Mouse (Mus musculus): ENCODE results near the gene Odf3l2. TPM values are rescaled to one million over a fixed set of nuclear protein-coding genes. Genes with fewer than 3 reads are reported as not detected.

Odf3l2 gene
- polyA plus RNA-seq, 2 experiments from 2014 or later: not detected

Other genes with a start within 250 kb of the Odf3l2 start
- not detected for gene Vmn2r83, start 177.0 kb downstream of the Odf3l2 start, polyA plus RNA-seq (2017; shearing (Covaris generic))
- 1 to 10 TPM; 2.7 to 4.7 TPM for gene Plpp2, start 111.9 kb downstream of the Odf3l2 start, polyA plus RNA-seq (2017; shearing (Covaris generic))
- gene Mier2, start 90.5 kb downstream of the Odf3l2 start, polyA plus RNA-seq (2017; shearing (Covaris generic)): 10 to 100 TPM; 12.0 to 15.0 TPM
- not detected for gene Theg, start 58.4 kb downstream of the Odf3l2 start, polyA plus RNA-seq (2017; shearing (Covaris generic))
- gene C2cd4c, start 31.7 kb downstream of the Odf3l2 start, polyA plus RNA-seq (2017; shearing (Covaris generic)): not detected
- gene Shc2, start 7.8 kb downstream of the Odf3l2 start, polyA plus RNA-seq (2017; shearing (Covaris generic)): not detected
- under 1 TPM in 1 of 2 experiments, not detected in 1; 0.60 TPM for gene Madcam1, start 18.8 kb upstream of the Odf3l2 start, polyA plus RNA-seq (2017; shearing (Covaris generic))
- gene Tpgs1, start 23.6 kb upstream of the Odf3l2 start, polyA plus RNA-seq (2017; shearing (Covaris generic)): 10 to 100 TPM; 22.5 to 32.9 TPM
- gene Cdc34, start 36.5 kb upstream of the Odf3l2 start, polyA plus RNA-seq (2017; shearing (Covaris generic)): 10 to 100 TPM; 17.4 to 27.5 TPM
- gene Gzmm, start 43.3 kb upstream of the Odf3l2 start, polyA plus RNA-seq (2017; shearing (Covaris generic)): under 1 TPM; 0.52 to 0.62 TPM
- 100 to 1,000 TPM; 135 to 157 TPM for gene Bsg, start 58.8 kb upstream of the Odf3l2 start, polyA plus RNA-seq (2017; shearing (Covaris generic))
- gene Hcn2, start 70.9 kb upstream of the Odf3l2 start, polyA plus RNA-seq (2017; shearing (Covaris generic)): not detected
- gene Polrmt, start 100.8 kb upstream of the Odf3l2 start, polyA plus RNA-seq (2017; shearing (Covaris generic)): 10 to 100 TPM; 13.6 to 21.4 TPM
- gene Fgf22, start 109.3 kb upstream of the Odf3l2 start, polyA plus RNA-seq (2017; shearing (Covaris generic)): not detected
- gene Rnf126, start 121.2 kb upstream of the Odf3l2 start, polyA plus RNA-seq (2017; shearing (Covaris generic)): 1 to 10 TPM; 3.9 to 4.4 TPM
- gene Fstl3, start 131.5 kb upstream of the Odf3l2 start, polyA plus RNA-seq (2017; shearing (Covaris generic)): under 1 TPM in 1 of 2 experiments, not detected in 1; 0.86 TPM
- gene Prss57, start 145.2 kb upstream of the Odf3l2 start, polyA plus RNA-seq (2017; shearing (Covaris generic)): 1 to 10 TPM in 1 of 2 experiments, under 1 TPM in 1; 0.76 to 1.1 TPM
- gene Palm, start 147.8 kb upstream of the Odf3l2 start, polyA plus RNA-seq (2017; shearing (Covaris generic)): under 1 TPM; 0.55 to 0.95 TPM
- gene Misp, start 175.3 kb upstream of the Odf3l2 start, polyA plus RNA-seq (2017; shearing (Covaris generic)): not detected
- gene Ptbp1, start 208.7 kb upstream of the Odf3l2 start, polyA plus RNA-seq (2017; shearing (Covaris generic)): 100 to 1,000 TPM in 1 of 2 experiments, 10 to 100 TPM in 1; 94.0 to 159 TPM
- gene Prtn3, start 228.7 kb upstream of the Odf3l2 start, polyA plus RNA-seq (2017; shearing (Covaris generic)): not detected
- gene Plppr3, start 228.9 kb upstream of the Odf3l2 start, polyA plus RNA-seq (2017; shearing (Covaris generic)): 1 to 10 TPM; 1.6 to 2.1 TPM
- gene Elane, start 240.5 kb upstream of the Odf3l2 start, polyA plus RNA-seq (2017; shearing (Covaris generic)): not detected
- not detected for gene Cfd, start 245.1 kb upstream of the Odf3l2 start, polyA plus RNA-seq (2017; shearing (Covaris generic))

All from activated CD4-positive, CD25-positive, alpha-beta regulatory T cell, adult 4 months (primary cell).